Mouse (Mus musculus) small intestine, adult 2 months (tissue): ENCODE data around the gene Rpp21. TPM values are rescaled to one million over a fixed set of nuclear protein-coding genes. Genes with fewer than 3 reads are reported as not detected.
"Not testable (repeated sequence)": the region's sequence is repeated elsewhere in the genome, so short reads cannot be mapped to it uniquely, and the experiment has no call there.

Experiments
- H3K27ac ChIP-seq: fragments of 200-500 bp; 2 replicates; pipeline ENCODE4 v1.5.1; 2012; ENCODE audit warnings: low read depth, low read length, control low read depth, inconsistent platforms; ENCODE audit not compliant: insufficient read depth
- H3K27me3 ChIP-seq: fragments of 200-500 bp; 2 replicates; pipeline ENCODE4 v1.6.1; 2012; ENCODE audit warnings: mild to moderate bottlenecking, moderate library complexity, low read length, inconsistent platforms; ENCODE audit not compliant: control insufficient read depth, insufficient read depth
- H3K36me3 ChIP-seq: fragments of 200-500 bp; 2 replicates; pipeline ENCODE4 v1.6.1; 2012; ENCODE audit warnings: mild to moderate bottlenecking, low read length, control low read depth, inconsistent platforms; ENCODE audit not compliant: control insufficient read depth, insufficient read depth
- H3K4me1 ChIP-seq: fragments of 200-500 bp; 2 replicates; pipeline ENCODE4 v1.6.1; 2012; ENCODE audit warnings: low read length, inconsistent platforms, mixed read lengths; ENCODE audit not compliant: control insufficient read depth, insufficient read depth, insufficient read length
- H3K4me3 ChIP-seq: fragments of 200-500 bp; 2 replicates; pipeline ENCODE4 v1.5.1; 2012; ENCODE audit warnings: low read depth, mild to moderate bottlenecking, control low read depth, inconsistent platforms, low read length, moderate library complexity
- CTCF ChIP-seq: fragments of 200-500 bp; IDR thresholded peaks from 2 replicates; pipeline ENCODE4 v1.5.1; 2012; ENCODE audit warnings: low read depth, mild to moderate bottlenecking, control low read depth, inconsistent platforms, low read length, moderate library complexity, mixed read lengths; ENCODE audit not compliant: insufficient replicate concordance, insufficient read length; ENCODE audit errors: extremely low read depth
- POLR2A ChIP-seq: fragments of 200-500 bp; IDR thresholded peaks from 2 replicates; pipeline ENCODE4 v1.6.1; 2012; ENCODE audit warnings: low read depth, mild to moderate bottlenecking, control low read depth, inconsistent platforms, low read length, moderate library complexity
- WGBS: fragments of 180-500 bp; shearing (Covaris S2); methylation state at CpG from one replicate; pipeline ENCODE4 v1.1.7; 2018; 5-methylcytosine and 5-hydroxymethylcytosine counted together
- polyA plus RNA-seq: library from polyadenylated mRNA; depleted of rRNA; stranded (reverse); fragments of >200 nt; gene quantifications from 2 replicates; pipeline ENCODE4 v1.2.3, GENCODE M21; 2012

Gene Rpp21
- polyA plus RNA-seq, 1 experiment, result 129 TPM

DNA sequence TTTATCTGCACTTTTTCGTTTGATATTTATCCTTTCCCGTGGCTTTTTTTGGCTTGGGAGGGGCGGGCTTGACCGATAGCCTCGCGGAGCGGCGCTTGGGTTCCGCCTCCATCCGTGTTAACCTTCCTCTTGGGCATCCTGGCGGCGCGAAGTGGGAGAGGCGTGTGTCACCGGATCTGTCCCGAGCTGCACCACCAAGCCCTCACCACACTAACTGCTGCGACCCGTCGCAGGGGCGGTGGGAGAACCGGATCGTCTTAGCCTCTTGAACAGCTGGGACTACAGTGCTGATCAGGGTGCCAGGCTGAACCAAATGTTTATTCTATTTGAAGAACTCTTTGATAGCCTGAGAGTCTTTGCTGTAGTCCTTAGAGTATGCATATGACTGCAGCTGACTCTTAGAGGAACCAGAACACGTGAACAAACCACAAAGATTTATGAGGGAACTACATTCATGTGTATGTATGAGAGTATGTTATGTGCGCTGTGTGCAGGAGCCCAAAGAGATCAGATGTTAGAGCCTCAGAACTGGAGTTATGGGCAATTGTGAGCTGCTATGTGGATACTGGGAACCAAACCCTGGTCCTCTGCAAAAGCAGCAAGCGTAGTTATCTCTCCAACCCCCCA, 5.5 kb downstream of the Rpp21 start:
- Histone ChIP-seq H3K4me3 (peak overlapping the region; percentile 30; the same call in 1 of the 2 replicates), H3K4me1 (peaks cover 10% of the 10 kb centered on the region; the same call in 1 of the 2 replicates), H3K27ac (no peak overlapping the region), H3K27me3 (peaks cover 9% of the 10 kb centered on the region), H3K36me3 (peaks cover 5% of the 10 kb centered on the region)
- TF ChIP-seq POLR2A, result no peak
- TF ChIP-seq CTCF, result no peak
- WGBS, result 9% methylated on average over 25 of the region's 25 CpGs

DNA sequence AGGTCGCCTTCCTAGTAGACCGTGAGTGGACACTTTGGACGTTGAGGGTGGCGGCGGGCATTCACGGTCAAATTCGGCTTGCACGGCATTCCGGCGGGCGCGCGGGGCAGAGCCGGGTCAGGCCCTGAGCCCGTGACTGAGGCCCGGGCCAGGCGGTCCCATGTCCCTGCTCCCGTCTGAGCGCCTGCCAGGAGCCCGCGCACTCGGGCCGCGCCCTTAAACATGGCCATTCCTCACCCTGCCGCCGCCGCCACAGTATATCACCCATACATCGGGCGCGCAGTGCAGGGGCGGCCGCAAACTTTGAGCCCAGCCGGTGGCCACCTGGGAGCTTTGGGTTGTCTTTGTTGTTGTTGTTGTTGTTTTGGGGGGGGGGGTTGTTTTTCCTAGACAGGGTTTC, 9.0 kb downstream of the Rpp21 start:
- Histone ChIP-seq H3K4me3 (peak overlapping the region; percentile 42), H3K36me3 (no peaks in the 10 kb centered on the region), H3K27me3 (peaks cover 9% of the 10 kb centered on the region), H3K4me1 (peaks cover 7% of the 10 kb centered on the region; the same call in 1 of the 2 replicates), H3K27ac (no peak overlapping the region)
- 15% methylated on average over 33 of the region's 33 CpGs for WGBS
- TF ChIP-seq CTCF (no peak), POLR2A (no peak)

- WGBS, result 61% methylated on average over 2 of the region's 2 CpGs
- Histone ChIP-seq H3K27ac (no peak overlapping the region), H3K4me1 (peaks cover 3% of the 10 kb centered on the region; the same call in 1 of the 2 replicates), H3K36me3 (no peaks in the 10 kb centered on the region), H3K4me3 (no peak overlapping the region), H3K27me3 (peaks cover 15% of the 10 kb centered on the region)
- no peak for TF ChIP-seq CTCF
- TF ChIP-seq POLR2A, result no peak
Measured at GRCm38 (mm10) chr17:36245741-36246140, 12.1 kb downstream of the Rpp21 start.

DNA sequence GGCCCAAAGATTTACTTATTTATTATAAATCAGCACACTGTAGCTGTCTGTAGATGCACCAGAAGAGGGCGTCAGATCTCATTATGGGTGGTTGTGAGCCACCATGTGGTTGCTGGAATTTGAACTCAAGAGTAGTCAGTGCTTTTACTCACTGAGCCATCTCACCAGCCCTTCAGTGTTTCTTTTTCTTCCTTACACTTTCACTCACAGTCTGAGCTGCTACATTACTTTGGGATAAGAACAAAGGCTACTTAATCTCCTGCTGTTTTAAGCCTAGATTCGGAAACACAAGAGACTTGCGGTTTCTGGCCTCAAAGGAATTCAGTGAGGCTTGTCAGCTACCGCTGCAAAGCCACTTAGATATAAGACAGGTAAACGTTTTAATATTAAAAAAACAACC, 13.8 kb downstream of the Rpp21 start:
- peaks cover 3% of the 10 kb centered on the region; the same call in 1 of the 2 replicates for H3K4me1 ChIP-seq
- H3K27ac ChIP-seq, result no peak overlapping the region
- WGBS, result 47% methylated on average over 5 of the region's 5 CpGs
- H3K36me3 ChIP-seq, result no peaks in the 10 kb centered on the region
- no peak overlapping the region for H3K4me3 ChIP-seq
- TF ChIP-seq CTCF (no peak), POLR2A (no peak)
- H3K27me3 ChIP-seq, result peaks cover 12% of the 10 kb centered on the region

GRCm38 (mm10) chr17:36240637-36241213, 17.1 kb downstream of the Rpp21 start:
- TF ChIP-seq POLR2A (no peak), CTCF (no peak)
- WGBS, result 12% methylated on average over 5 of the region's 5 CpGs
- Histone ChIP-seq H3K4me1 (peaks cover 3% of the 10 kb centered on the region; the same call in 1 of the 2 replicates), H3K27ac (no peak overlapping the region), H3K27me3 (peaks cover 13% of the 10 kb centered on the region), H3K36me3 (no peaks in the 10 kb centered on the region), H3K4me3 (no peak overlapping the region)

GRCm38 (mm10) chr17:36237321-36237921, 20.4 kb downstream of the Rpp21 start:
- 4% methylated on average over 27 of the region's 27 CpGs for WGBS
- no peaks in the 10 kb centered on the region for H3K36me3 ChIP-seq
- H3K4me1 ChIP-seq, result peaks cover 3% of the 10 kb centered on the region; the same call in 1 of the 2 replicates
- H3K27ac ChIP-seq, result no peak overlapping the region
- H3K27me3 ChIP-seq, result peaks cover 11% of the 10 kb centered on the region
- peak overlapping the region; percentile 50 for H3K4me3 ChIP-seq
- no peak for TF ChIP-seq POLR2A
- no peak for TF ChIP-seq CTCF

- H3K4me1 ChIP-seq, H3K27ac ChIP-seq, H3K4me3 ChIP-seq, H3K27me3 ChIP-seq, H3K36me3 ChIP-seq: not testable (repeated sequence)
- 11% methylated on average over 9 of the region's 9 CpGs for WGBS
Measured at GRCm38 (mm10) chr17:36235300-36235699, 22.6 kb downstream of the Rpp21 start.
